In the genomic region with DNA sequence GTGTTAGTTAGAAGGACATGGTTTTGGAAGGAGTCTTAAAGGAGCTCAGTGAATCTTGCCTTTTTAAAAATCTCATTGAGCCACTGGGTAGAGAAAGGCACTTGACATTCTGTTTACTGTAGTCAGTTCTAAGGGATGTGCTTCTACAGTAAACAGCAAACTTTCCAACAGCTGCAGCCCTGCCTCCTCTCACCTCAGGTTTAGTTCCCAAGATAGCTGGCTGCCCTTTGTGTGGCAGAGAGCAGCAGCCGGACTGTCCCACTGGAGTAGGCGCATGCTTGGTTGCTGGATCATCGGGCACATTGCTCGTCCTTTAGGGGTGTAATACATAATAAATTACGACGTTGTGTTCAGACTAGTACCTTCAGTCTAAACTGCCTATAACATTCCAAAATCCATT, we compare ENCODE assay signal across 18 mouse cellular contexts.
"Had no signal": no experiment of that assay in that cellular context is flagged by ENCODE, and none has a peak within 500 bp of the region (broad histone marks: within the 10 kb centered on the region; RNA-seq: fewer than 3 reads in every experiment).

No protein-coding gene starts in this region.

- H3K4me3 ChIP-seq: kidney, embryonic 15.5 days; limb, embryonic 13.5 days; megakaryocyte, embryonic 14.5 days; midbrain, embryonic 15.5 days; neural tube, embryonic 13.5 days; stomach, embryonic 15.5 days had no signal

- ATAC-seq: midbrain, embryonic 15.5 days had no signal

- H3K4me1 ChIP-seq: kidney, embryonic 15.5 days; limb, embryonic 13.5 days; midbrain, embryonic 15.5 days; neural tube, embryonic 13.5 days; stomach, embryonic 15.5 days had no signal

- H3K27me3 ChIP-seq: kidney, embryonic 15.5 days; limb, embryonic 13.5 days; megakaryocyte, embryonic 14.5 days; midbrain, embryonic 15.5 days; neural tube, embryonic 13.5 days; stomach, embryonic 15.5 days had no signal

- H3K9ac ChIP-seq: kidney, embryonic 15.5 days; limb, embryonic 13.5 days; liver, embryonic 14.5 days; lung, embryonic 14.5 days; midbrain, embryonic 15.5 days; neural tube, embryonic 13.5 days; stomach, embryonic 15.5 days had no signal

- DNase-seq: kidney, adult 2 months; kidney, postnatal 14 days; layer of hippocampus, postnatal 36 days; left cerebral cortex, postnatal 4 days; lung, embryonic 14.5 days; retina, postnatal 1 day; right cerebral cortex, postnatal 4 days; thymus, adult 2 months; thymus, postnatal 25 days had no signal

- H3K27ac ChIP-seq: kidney, embryonic 15.5 days; limb, embryonic 13.5 days; liver, embryonic 14.5 days; macrophage; midbrain, embryonic 15.5 days; neural tube, embryonic 13.5 days; stomach, embryonic 15.5 days had no signal

- H3K4me2 ChIP-seq: kidney, embryonic 15.5 days; limb, embryonic 13.5 days; lung, embryonic 14.5 days; midbrain, embryonic 11.5 days; midbrain, embryonic 15.5 days; neural tube, embryonic 13.5 days; stomach, embryonic 15.5 days had no signal

- H3K9me3 ChIP-seq: kidney, embryonic 15.5 days; limb, embryonic 13.5 days; megakaryocyte, embryonic 14.5 days; midbrain, embryonic 15.5 days; neural tube, embryonic 13.5 days; stomach, embryonic 15.5 days had no signal

- H3K36me3 ChIP-seq: midbrain, embryonic 15.5 days; stomach, embryonic 15.5 days had no signal
